Mouse (Mus musculus) ES-E14 (cell line): Measurements from ENCODE around the gene Med11.

Experiments
- MAFK ChIP-seq: IDR thresholded peaks from 2 replicates; pipeline ENCODE4 v1.6.1; 2014; ENCODE audit warnings: mild to moderate bottlenecking, low read depth, low read length, inconsistent platforms; ENCODE audit not compliant: insufficient read depth
- ZNF384 ChIP-seq: IDR thresholded peaks from 2 replicates; pipeline ENCODE4 v1.6.1; 2012; ENCODE audit warnings: low read depth, low read length, inconsistent platforms

GRCm38 (mm10) chr11:70489684-70490083, 38.0 kb downstream of the Med11 start:
- TF ChIP-seq ZNF384 (no peak), MAFK (no peak)
